Mouse (Mus musculus) right cerebral cortex, postnatal 4 days (tissue): ENCODE data around the gene Rnase13.
"Not testable (repeated sequence)": the region's sequence is repeated elsewhere in the genome, so short reads cannot be mapped to it uniquely, and the experiment has no call there.

ENCODE experiments used
- DNase-seq: peaks from one replicate; pipeline ENCODE4 v3.0.0-alpha.2; 2022

Gene Rnase13

GRCm38 (mm10) chr14:51922571-51922865, at the start of gene Rnase13:
Gene Rnase13 (minus strand): TSS chr14:51922773.
- DNase-seq: no peak

DNA sequence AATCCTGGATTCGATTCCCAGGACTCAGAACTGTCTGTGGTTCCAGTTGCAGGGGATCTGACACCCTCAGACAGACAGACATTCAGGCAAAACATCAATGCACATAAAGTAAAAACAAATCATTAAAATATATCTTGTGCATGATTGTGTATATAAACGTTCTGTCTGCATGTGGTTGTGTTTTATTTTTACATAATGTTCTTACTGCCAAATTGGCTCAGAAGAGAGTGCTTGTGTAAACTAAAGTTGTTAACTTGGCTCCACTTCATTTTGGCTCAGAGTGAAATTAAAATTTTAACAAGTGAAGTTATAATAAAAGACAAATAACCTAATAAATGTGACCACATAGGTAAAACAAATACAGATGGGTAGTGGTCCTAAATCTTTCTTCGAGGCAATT, 44.8 kb upstream of the Rnase13 start:
- DNase-seq: no peak

DNA sequence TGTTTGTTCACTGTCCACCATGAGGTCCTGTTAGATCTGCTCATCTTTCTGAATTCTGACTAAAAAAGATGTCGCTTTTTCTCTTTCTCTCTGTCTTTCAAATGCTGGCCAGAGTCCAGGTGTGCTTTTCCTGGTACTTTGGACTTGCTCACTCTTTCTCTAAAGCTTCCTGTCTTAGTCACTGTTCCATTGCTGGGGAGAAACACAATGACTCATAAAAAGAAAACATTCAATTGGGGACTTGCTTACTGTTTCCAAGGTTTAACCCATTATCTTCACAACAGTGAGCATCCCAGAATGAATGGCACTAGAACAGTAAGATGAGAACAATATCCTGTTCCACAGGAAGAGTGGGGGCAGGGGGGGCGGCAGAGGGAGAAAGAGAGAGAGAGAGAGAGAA, 37.7 kb upstream of the Rnase13 start:
- no peak for DNase-seq

GRCm38 (mm10) chr14:51943336-51943735, 20.8 kb upstream of the Rnase13 start:
- DNase-seq: no peak

- DNase-seq: no peak
These were observed 19.7 kb upstream of the Rnase13 start for GRCm38 (mm10) chr14:51942236-51942635.

GRCm38 (mm10) chr14:51941577-51941976, 19.0 kb upstream of the Rnase13 start:
- no peak for DNase-seq

- DNase-seq: no peak
These were observed 18.5 kb upstream of the Rnase13 start for GRCm38 (mm10) chr14:51940944-51941560.

- no peak for DNase-seq
These were observed 16.4 kb upstream of the Rnase13 start for GRCm38 (mm10) chr14:51939005-51939404.

DNA sequence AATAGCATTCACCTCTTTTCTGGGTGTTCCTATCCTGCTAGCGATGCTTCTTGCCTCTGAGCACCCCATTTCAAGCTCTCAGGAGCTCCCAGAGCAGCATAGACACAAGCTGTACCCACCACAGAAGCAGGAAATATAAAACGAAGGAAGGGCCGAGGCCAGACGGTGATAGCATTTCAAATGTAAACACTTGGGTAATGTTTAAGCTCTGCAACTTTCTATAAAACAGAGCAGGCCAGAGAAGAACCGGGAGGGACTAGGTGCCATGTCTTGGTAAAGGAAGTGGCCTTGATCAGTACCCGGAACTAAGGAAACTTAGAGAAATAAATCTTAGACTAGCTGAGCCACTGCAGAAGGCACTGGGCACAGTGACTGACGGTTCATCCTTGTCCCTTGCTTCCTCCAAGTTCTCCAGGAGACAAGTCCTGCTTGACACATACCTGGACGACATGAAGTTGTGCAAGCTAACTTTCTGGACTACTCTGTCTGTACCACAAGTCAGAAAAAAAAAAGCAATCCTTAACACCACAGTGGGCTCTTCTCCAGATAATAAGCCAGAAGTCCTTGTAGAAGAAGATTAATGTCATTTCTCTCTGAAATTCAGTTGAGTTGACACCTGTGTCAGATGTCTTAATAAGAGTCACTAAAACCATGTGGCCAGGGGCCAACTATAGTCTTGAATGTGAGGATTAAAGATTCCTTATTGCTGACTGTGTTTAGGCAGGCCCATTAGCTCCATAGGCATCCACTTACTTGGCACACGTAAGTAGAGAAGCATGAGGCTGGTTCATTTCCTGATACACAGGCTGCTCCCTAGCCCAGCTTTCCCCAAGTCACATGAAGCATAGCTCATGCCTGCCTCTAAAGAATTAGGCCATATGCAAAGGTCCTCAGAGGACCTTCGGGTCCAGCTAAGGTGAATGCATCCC, 9.8 kb upstream of the Rnase13 start:
- no peak for DNase-seq

DNA sequence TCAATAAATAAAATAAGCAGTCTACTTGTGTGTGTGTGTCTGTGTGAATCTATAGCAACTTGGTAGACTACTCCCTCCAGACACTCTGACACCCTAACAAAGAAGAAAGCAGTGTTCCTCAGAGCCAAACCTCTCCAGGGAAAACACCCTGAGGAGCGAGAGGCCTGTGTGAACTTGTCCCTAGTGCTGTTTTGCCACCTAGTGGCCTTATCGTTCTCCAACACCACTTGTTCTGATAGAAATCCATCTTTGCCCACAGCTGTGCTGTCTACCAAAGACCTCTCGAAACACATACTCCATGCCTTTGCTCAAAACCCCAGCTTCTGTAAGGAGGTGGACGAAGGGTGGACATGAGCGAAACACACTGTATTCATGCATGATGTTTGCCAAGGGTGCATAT, 8.3 kb upstream of the Rnase13 start:
- DNase-seq: peak; percentile 44

GRCm38 (mm10) chr14:51929968-51930367, 7.4 kb upstream of the Rnase13 start:
- no peak for DNase-seq

DNA sequence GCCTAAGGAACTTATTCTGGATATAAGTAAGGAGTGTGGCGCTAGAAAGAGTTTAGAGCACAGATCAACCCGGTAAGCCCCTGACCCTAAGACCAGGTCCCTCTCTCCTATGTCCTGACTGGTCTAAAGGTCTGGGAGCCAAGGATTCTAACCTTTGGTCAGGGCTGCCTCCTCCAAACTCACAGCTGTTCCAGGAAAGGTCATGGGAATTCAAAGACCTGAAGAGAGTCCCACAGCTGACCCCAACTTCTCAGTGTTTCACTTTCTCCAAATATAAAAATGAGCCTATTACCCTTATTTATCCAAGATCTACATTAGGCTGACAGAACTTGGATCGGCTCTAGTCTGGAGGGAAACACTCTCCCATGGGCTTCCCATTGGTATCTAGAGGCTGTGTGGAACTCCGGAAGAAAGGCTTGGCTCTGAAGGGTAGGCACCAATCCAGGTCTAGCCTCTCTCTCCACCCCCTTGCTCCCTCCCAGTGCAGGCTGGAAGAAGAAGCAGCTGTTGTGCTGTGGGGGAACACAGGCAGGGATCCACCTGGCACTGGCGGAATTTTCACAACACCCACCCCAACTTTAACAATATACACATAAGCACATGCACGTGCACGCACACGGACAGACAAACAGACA, 6.9 kb upstream of the Rnase13 start:
- DNase-seq: peak; percentile 25

DNA sequence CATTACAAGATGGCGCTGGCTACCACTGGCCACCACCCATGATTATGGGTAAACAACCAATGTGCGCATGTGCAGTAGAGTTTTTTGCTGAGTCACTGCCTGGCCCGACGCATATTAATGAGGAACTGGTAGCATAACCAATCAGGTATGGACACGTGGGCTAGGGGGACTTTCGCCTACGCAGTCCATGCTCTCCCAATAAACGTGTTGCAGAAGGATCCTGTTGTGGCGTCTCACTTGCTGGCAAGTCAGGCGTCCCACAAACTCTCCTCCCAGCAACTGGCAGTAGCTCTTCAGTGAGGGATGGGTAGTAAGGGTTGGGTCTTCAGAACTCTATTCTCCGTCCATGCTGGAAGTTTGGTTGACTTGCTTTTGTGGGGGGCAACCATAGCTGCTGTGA, 4.4 kb upstream of the Rnase13 start:
- DNase-seq: not testable (repeated sequence)

DNA sequence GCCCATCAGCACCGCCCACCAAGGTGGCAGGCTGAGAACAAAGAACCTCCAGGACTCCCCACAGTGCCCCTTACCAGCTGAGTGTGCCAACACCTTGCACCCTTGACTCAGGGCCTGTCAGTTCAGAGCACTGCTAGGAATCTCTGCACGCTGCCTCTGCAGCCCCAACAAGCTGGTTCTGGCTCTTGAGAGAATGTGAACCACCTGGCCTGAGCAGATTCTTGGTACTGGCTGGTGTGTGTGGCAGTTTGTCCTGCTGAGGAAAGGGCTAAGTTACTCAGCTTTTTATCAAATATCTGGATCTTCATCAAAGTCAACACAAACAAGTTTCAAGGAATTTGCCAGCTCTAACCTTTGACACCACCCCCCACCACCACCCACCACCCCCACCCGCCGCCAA, 919 bp upstream of the Rnase13 start:
- DNase-seq: no peak

GRCm38 (mm10) chr14:51922910-51923309, 337 bp upstream of the Rnase13 start:
- no peak for DNase-seq

GRCm38 (mm10) chr14:51921759-51922570, 608 bp downstream of the Rnase13 start:
- DNase-seq: peak; percentile 32

- DNase-seq: no peak
These were observed 3.6 kb downstream of the Rnase13 start for GRCm38 (mm10) chr14:51918966-51919365.

- no peak for DNase-seq
These were observed 4.4 kb downstream of the Rnase13 start, which contains the start of gene Tppp2 for GRCm38 (mm10) chr14:51918125-51918524. Gene Tppp2 (plus strand): TSS chr14:51918425.

GRCm38 (mm10) chr14:51916539-51916938, 6.0 kb downstream of the Rnase13 start:
- no peak for DNase-seq

DNA sequence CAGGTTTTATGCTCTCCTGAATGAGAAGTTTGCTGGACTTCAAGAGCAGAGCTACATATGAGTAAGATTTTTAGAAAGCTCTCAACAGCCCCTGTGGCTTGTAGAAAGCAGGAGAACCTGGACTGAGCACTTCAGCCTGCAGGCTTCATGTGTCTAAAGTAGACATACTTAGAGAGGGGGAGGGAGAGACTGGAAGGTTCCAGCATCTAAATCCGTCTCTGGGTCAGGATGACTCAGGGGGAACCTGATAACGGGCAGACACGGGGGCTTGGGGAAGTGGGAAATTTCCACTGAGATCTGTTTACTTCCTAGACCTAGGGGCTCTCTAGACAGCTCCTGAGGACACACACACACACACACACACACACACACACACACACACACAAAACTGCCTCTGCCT, 7.5 kb downstream of the Rnase13 start:
- DNase-seq: no peak

GRCm38 (mm10) chr14:51913960-51914762, 8.4 kb downstream of the Rnase13 start, which contains the start of gene Ndrg2:
Gene Ndrg2 (minus strand): TSS chr14:51914158.
- peak; percentile 74 for DNase-seq
